ENCODE assay signal across 13 mouse cellular contexts in genomic region chr11:65402460-65403154, GRCm38 (mm10).
DNase-seq lines count a peak whose midpoint lies in the region; ATAC-seq and TF ChIP-seq lines count a peak whose summit lies in the region.
"Had no signal": no experiment of that assay in that cellular context is flagged by ENCODE, and none has a peak within 500 bp of the region (broad histone marks: within the 10 kb centered on the region; RNA-seq: fewer than 3 reads in every experiment).

No protein-coding gene starts in this region.

- peak; percentile 80 for DNase-seq in midbrain, postnatal 0 days (ENCODE audit: low spot score)
- peak; percentile 81 for DNase-seq in cerebellum, adult 9-11 months
- peak; percentile 11 to 18 for DNase-seq in layer of hippocampus, postnatal 25 days (ENCODE audit: extremely low spot score in 1 of 2, low spot score in 1 of 2)
- no peak for DNase-seq in ovary, postnatal 36 days (ENCODE audit: low spot score)
- no peak for DNase-seq in gastrocnemius, postnatal 25 days
- DNase-seq: adrenal gland, postnatal 10 days; heart, postnatal 4 days; thymus, postnatal 4 days had no signal

- H3K9me3 ChIP-seq in hindbrain, embryonic 16.5 days (ENCODE audit: control insufficient read depth, low read length), result no peaks in the 10 kb centered on the region
- no peaks in the 10 kb centered on the region for H3K9me3 ChIP-seq in hindbrain, embryonic 12.5 days (replicated peaks)
- H3K9me3 ChIP-seq in midbrain, postnatal 0 days (ENCODE audit: low read length), result no peaks in the 10 kb centered on the region
- H3K9me3 ChIP-seq in midbrain, embryonic 15.5 days, result no peaks in the 10 kb centered on the region

- H3K27ac ChIP-seq in hindbrain, embryonic 16.5 days (ENCODE audit: low read depth, low read length), result no peak overlapping the region
- H3K27ac ChIP-seq in hindbrain, embryonic 12.5 days, result no peak overlapping the region
- H3K27ac ChIP-seq in midbrain, postnatal 0 days (ENCODE audit: low read depth, low read length), result no peak overlapping the region
- no peak overlapping the region for H3K27ac ChIP-seq in midbrain, embryonic 15.5 days

- WGBS in hindbrain, embryonic 16.5 days, result 67% methylated on average over 12 of the region's 12 CpGs
- WGBS in hindbrain, embryonic 12.5 days, result 77% methylated on average over 12 of the region's 12 CpGs
- WGBS in midbrain, postnatal 0 days, result 78% methylated on average over 12 of the region's 12 CpGs
- 80% methylated on average over 12 of the region's 12 CpGs for WGBS in midbrain, embryonic 15.5 days

- H3K4me2 ChIP-seq in hindbrain, embryonic 16.5 days (ENCODE audit: low read length), result no peak overlapping the region
- no peak overlapping the region for H3K4me2 ChIP-seq in hindbrain, embryonic 12.5 days (replicated peaks)
- H3K4me2 ChIP-seq in midbrain, postnatal 0 days (ENCODE audit: low read depth, low read length, poor library complexity, severe bottlenecking), result no peak overlapping the region
- H3K4me2 ChIP-seq in midbrain, embryonic 15.5 days, result no peak overlapping the region

- H3K9ac ChIP-seq in hindbrain, embryonic 16.5 days (ENCODE audit: low read depth, low read length), result no peak overlapping the region
- H3K9ac ChIP-seq in hindbrain, embryonic 12.5 days, result no peak overlapping the region
- H3K9ac ChIP-seq in midbrain, postnatal 0 days (replicated peaks; ENCODE audit: low read length, poor library complexity, severe bottlenecking), result no peak overlapping the region
- H3K9ac ChIP-seq in midbrain, embryonic 15.5 days, result no peak overlapping the region

- H3K4me3 ChIP-seq in hindbrain, embryonic 16.5 days (ENCODE audit: low read length), result no peak overlapping the region
- no peak overlapping the region for H3K4me3 ChIP-seq in hindbrain, embryonic 12.5 days
- H3K4me3 ChIP-seq in midbrain, postnatal 0 days (ENCODE audit: low read depth, low read length), result no peak overlapping the region
- no peak overlapping the region for H3K4me3 ChIP-seq in midbrain, embryonic 15.5 days

- H3K27me3 ChIP-seq in hindbrain, embryonic 16.5 days (replicated peaks; ENCODE audit: control insufficient read depth, insufficient read depth, low read length), result no peaks in the 10 kb centered on the region
- no peaks in the 10 kb centered on the region for H3K27me3 ChIP-seq in hindbrain, embryonic 12.5 days
- H3K27me3 ChIP-seq in midbrain, postnatal 0 days (ENCODE audit: insufficient read depth, low read length), result no peaks in the 10 kb centered on the region
- no peaks in the 10 kb centered on the region for H3K27me3 ChIP-seq in midbrain, embryonic 15.5 days (replicated peaks)
- H3K27me3 ChIP-seq: Patski had no signal

- ATAC-seq in hindbrain, embryonic 16.5 days, result peak; percentile 68
- no peak for ATAC-seq in hindbrain, embryonic 12.5 days (ENCODE audit: low FRiP score)
- ATAC-seq in midbrain, postnatal 0 days (ENCODE audit: low FRiP score), result no peak
- no peak for ATAC-seq in midbrain, embryonic 15.5 days (replicated peaks)
- ATAC-seq: CD4-positive, CD25-positive, alpha-beta regulatory T cell, adult 4 months; Patski had no signal

- H3K36me3 ChIP-seq in hindbrain, embryonic 16.5 days (ENCODE audit: control insufficient read depth, insufficient read depth, low read length), result no peaks in the 10 kb centered on the region
- H3K36me3 ChIP-seq in hindbrain, embryonic 12.5 days, result no peaks in the 10 kb centered on the region
- H3K36me3 ChIP-seq in midbrain, postnatal 0 days (ENCODE audit: insufficient read depth, low read length), result no peaks in the 10 kb centered on the region
- no peaks in the 10 kb centered on the region for H3K36me3 ChIP-seq in midbrain, embryonic 15.5 days (replicated peaks)

- TF ChIP-seq CTCF in midbrain, postnatal 0 days (IDR thresholded peaks at IDR 0.05), result no peak

- H3K4me1 ChIP-seq in hindbrain, embryonic 16.5 days (ENCODE audit: control insufficient read depth, insufficient read depth, low read depth, low read length), result no peaks in the 10 kb centered on the region
- H3K4me1 ChIP-seq in hindbrain, embryonic 12.5 days, result no peaks in the 10 kb centered on the region
- H3K4me1 ChIP-seq in midbrain, postnatal 0 days (ENCODE audit: insufficient read depth, low read length), result no peaks in the 10 kb centered on the region
- H3K4me1 ChIP-seq in midbrain, embryonic 15.5 days, result no peaks in the 10 kb centered on the region

Comparison
In these comparisons a context has a peak if more than half of its experiments do, and no peak if none do; other contexts are left out.
1. DNase-seq: peak in midbrain, postnatal 0 days (single experiment), cerebellum, adult 9-11 months (single experiment) and layer of hippocampus, postnatal 25 days (2 of 2); none in ovary, postnatal 36 days (single experiment) and gastrocnemius, postnatal 25 days (single experiment).